Mouse (Mus musculus): Measurements from ENCODE around the gene Efcab11. TPM values are rescaled to one million over a fixed set of nuclear protein-coding genes. Genes with fewer than 3 reads are reported as not detected.

Efcab11 gene
- total and polyA plus RNA-seq, 3 experiments, result 2.5 to 3.5 TPM; not detected in 1

- Histone ChIP-seq H3K27ac (ENCODE audit: control insufficient read depth, low read depth, low read length) (no peak overlapping the region), H3K9me3 (replicated peaks; ENCODE audit: insufficient read depth, low read length) (no peaks in the 10 kb centered on the region), H3K36me3 (ENCODE audit: control insufficient read depth in 1 of 2, insufficient read depth in 2 of 2, low read length in 2 of 2) (0 out of 4 replicates have a peak, but pooled peaks cover 0 to 2% of the 10 kb centered on the region in 2 experiments), H3K4me1 (ENCODE audit: control insufficient read depth in 1 of 2, insufficient read depth in 2 of 2, low read length in 2 of 2) (0 out of 4 replicates have a peak, but pooled peaks cover 0 to 6% of the 10 kb centered on the region in 2 experiments), H3K79me2 (ENCODE audit: control insufficient read depth, insufficient read depth, low read length, poor library complexity) (no peaks in the 10 kb centered on the region), H3K27me3 (ENCODE audit: control insufficient read depth in 1 of 2, insufficient read depth in 2 of 2, low read length in 2 of 2) (no peaks in the 10 kb centered on the region), H3K9ac (ENCODE audit: control insufficient read depth, low read depth, low read length, poor library complexity, severe bottlenecking) (no peak overlapping the region), H3K4me3 (ENCODE audit: control insufficient read depth in 1 of 2, insufficient read depth in 1 of 2, low read depth in 2 of 2, low read length in 2 of 2) (no peak overlapping the region)
- no peak for DNase-seq (ENCODE audit: low read depth, low spot score)
- no peak for TF ChIP-seq ZNF384 (IDR thresholded peaks at IDR 0.05; ENCODE audit: low read depth, low read length)
- no peak for TF ChIP-seq MAZ (IDR thresholded peaks at IDR 0.05; ENCODE audit: low read depth, low read length)
- TF ChIP-seq ELF1 (IDR thresholded peaks at IDR 0.05; ENCODE audit: low read depth, low read length), result no peak
- TF ChIP-seq TAL1 (IDR thresholded peaks at IDR 0.05; ENCODE audit: low read length), result no peak
- TF ChIP-seq MYC (IDR thresholded peaks at IDR 0.05; ENCODE audit: low read depth, low read length), result no peak
- TF ChIP-seq ETS1 (IDR thresholded peaks at IDR 0.05; ENCODE audit: low read depth, low read length), result no peak
- TF ChIP-seq MAX (IDR thresholded peaks at IDR 0.05; ENCODE audit: low read length), result no peak
- no peak for TF ChIP-seq HCFC1 (IDR thresholded peaks at IDR 0.05; ENCODE audit: low read depth, low read length)
- TF ChIP-seq ZC3H11A (IDR thresholded peaks at IDR 0.05; ENCODE audit: low read depth, low read length), result no peak
- no peak for TF ChIP-seq CHD1 (IDR thresholded peaks at IDR 0.05; ENCODE audit: low read depth, low read length)
- TF ChIP-seq KAT2A (conservative IDR thresholded peaks at IDR 0.05; ENCODE audit: low read depth, low read length), result no peak
- no peak for TF ChIP-seq GATA1 (IDR thresholded peaks at IDR 0.05; ENCODE audit: low read depth, low read length)
- no peak for TF ChIP-seq ZKSCAN1 (IDR thresholded peaks at IDR 0.05; ENCODE audit: low read depth, low read length)
- no peak for TF ChIP-seq RCOR1 (IDR thresholded peaks at IDR 0.05; ENCODE audit: low read depth, low read length)
- no peak for TF ChIP-seq SMC3 (IDR thresholded peaks at IDR 0.05; ENCODE audit: low read depth, low read length)
- TF ChIP-seq CHD2 (IDR thresholded peaks at IDR 0.05; ENCODE audit: low read length), result no peak
Measured at GRCm38 (mm10) chr12:99859391-99860100, 24.7 kb downstream of the Efcab11 start.

- no peaks in the 10 kb centered on the region for H3K27me3 ChIP-seq (ENCODE audit: control insufficient read depth in 1 of 2, insufficient read depth in 2 of 2, low read length in 2 of 2)
- TF ChIP-seq POLR2A (IDR thresholded peaks at IDR 0.05; ENCODE audit: control insufficient read depth in 1 of 2, insufficient read depth in 1 of 2, low read depth in 1 of 2, low read length in 2 of 2, poor library complexity in 1 of 2), result no peak
- no peaks in the 10 kb centered on the region for H3K9me3 ChIP-seq (replicated peaks; ENCODE audit: insufficient read depth, low read length)
- no peak overlapping the region for H3K4me3 ChIP-seq (ENCODE audit: control insufficient read depth in 1 of 2, insufficient read depth in 1 of 2, low read depth in 2 of 2, low read length in 2 of 2)
- H3K4me1 ChIP-seq (ENCODE audit: control insufficient read depth in 1 of 2, insufficient read depth in 2 of 2, low read length in 2 of 2), result 0 out of 4 replicates have a peak, but pooled peaks cover 0 to 6% of the 10 kb centered on the region in 2 experiments
- H3K79me2 ChIP-seq (ENCODE audit: control insufficient read depth, insufficient read depth, low read length, poor library complexity), result no peaks in the 10 kb centered on the region
- no peak overlapping the region for H3K9ac ChIP-seq (ENCODE audit: control insufficient read depth, low read depth, low read length, poor library complexity, severe bottlenecking)
- no peak overlapping the region for H3K27ac ChIP-seq (ENCODE audit: control insufficient read depth, low read depth, low read length)
- peaks cover 0 to 2% of the 10 kb centered on the region in 2 experiments; a peak in 1 of 4 replicates for H3K36me3 ChIP-seq (ENCODE audit: control insufficient read depth in 1 of 2, insufficient read depth in 2 of 2, low read length in 2 of 2)
- DNase-seq (ENCODE audit: low read depth, low spot score), result no peak
Measured at GRCm38 (mm10) chr12:99858664-99859063, 25.6 kb downstream of the Efcab11 start.
